Mouse (Mus musculus): Measurements from ENCODE around the gene Sgms1. TPM values are rescaled to one million over a fixed set of nuclear protein-coding genes. Genes with fewer than 3 reads are reported as not detected.

Gene Sgms1
- polyA plus RNA-seq, 1 experiment = 8.5 TPM

DNA sequence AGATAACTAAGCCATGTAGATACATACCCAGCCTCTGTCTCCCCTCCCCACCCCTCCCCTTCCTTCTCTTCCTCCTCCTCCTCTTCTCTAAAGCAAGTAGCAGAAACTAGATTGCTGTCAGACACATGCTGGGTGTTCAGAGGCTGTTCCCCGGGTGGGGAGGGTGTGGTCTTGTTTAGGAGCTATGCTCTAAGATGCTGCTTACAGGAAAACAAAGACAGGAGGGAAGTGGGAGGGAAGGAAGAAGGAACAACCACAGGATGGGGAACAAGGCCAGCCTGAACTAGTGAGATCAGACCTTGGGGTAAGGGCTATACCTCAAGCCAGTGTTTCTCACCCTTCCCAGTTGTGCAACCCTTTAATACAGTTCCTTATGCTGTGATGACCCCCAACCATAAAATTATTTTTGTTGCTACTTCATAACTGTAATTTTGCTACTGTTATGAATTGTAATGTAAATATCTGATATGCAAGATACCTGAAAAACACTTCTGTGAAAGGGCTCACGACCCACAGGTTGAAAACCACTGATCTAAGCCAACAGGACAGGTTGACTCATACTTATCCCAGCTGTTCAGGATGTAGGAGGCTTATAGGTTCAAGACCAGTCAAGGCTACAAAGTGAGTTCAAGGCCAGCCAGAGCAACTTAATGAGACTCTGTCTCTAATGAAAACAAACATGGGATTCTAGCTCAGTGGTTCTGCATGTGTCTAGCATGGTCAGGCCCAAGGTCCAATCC lies 61.3 kb downstream of the Sgms1 start:
- Histone ChIP-seq H3K36me3 (ENCODE audit: control insufficient read depth, insufficient read depth) (no peaks in the 10 kb centered on the region), H3K79me2 (ENCODE audit: control insufficient read depth, insufficient read depth) (no peaks in the 10 kb centered on the region), H3ac (ENCODE audit: control insufficient read depth, insufficient read length) (no peak overlapping the region), H3K4me3 (no peak overlapping the region), H3K27me3 (ENCODE audit: control insufficient read depth, insufficient read depth, insufficient read length) (no peaks in the 10 kb centered on the region), H3K4me2 (ENCODE audit: low read depth) (no peak overlapping the region)
- TF ChIP-seq SRF (IDR thresholded peaks at IDR 0.05; ENCODE audit: control insufficient read depth, insufficient read length, low read depth) (no peak), MYOD1 (IDR thresholded peaks at IDR 0.05; ENCODE audit: control insufficient read depth in 1 of 3, insufficient read length in 2 of 3, low read depth in 2 of 3) (no peak), CEBPB (IDR thresholded peaks at IDR 0.05; ENCODE audit: insufficient read depth, poor library complexity, severe bottlenecking) (no peak), E2F4 (IDR thresholded peaks at IDR 0.05; ENCODE audit: insufficient read depth) (no peak), MYOG (IDR thresholded peaks at IDR 0.05; ENCODE audit: control insufficient read depth in 1 of 3, insufficient read depth in 1 of 3, insufficient read length in 2 of 3, low read depth in 2 of 3) (no peak), POLR2AphosphoS2 (IDR thresholded peaks at IDR 0.05; ENCODE audit: insufficient read length, low read depth) (no peak), REST (IDR thresholded peaks at IDR 0.05; ENCODE audit: insufficient read depth, insufficient read length) (no peak), TCF12 (IDR thresholded peaks at IDR 0.05; ENCODE audit: insufficient read depth, poor library complexity, severe bottlenecking) (no peak), POLR2A (IDR thresholded peaks at IDR 0.05; ENCODE audit: insufficient read length, low read depth) (no peak), USF1 (IDR thresholded peaks at IDR 0.05; ENCODE audit: low read depth) (no peak), MAX (IDR thresholded peaks at IDR 0.05; ENCODE audit: low read depth) (no peak), TCF3 (IDR thresholded peaks at IDR 0.05; ENCODE audit: insufficient read length, low read depth) (no peak)

DNA sequence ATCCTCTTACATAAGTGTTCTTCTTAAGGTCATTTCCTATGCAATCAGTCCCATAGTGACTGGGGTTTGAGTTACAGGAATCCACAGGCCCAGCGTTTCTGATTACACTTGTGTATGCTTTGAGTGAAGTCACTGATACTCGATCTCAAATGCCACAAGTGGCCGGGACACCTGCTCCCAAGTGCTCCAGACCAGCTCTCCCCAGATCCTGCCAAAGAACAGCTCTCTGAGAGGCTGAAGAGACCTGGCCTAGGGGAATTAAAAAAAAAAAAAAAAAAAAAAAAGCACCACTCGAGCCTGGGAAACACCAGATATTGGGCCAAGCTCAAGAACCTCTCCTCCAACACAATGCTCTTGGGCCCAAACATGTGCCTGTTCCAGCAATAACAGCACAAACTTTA lies 62.9 kb downstream of the Sgms1 start:
- H3K36me3 ChIP-seq (ENCODE audit: control insufficient read depth, insufficient read depth) = no peaks in the 10 kb centered on the region
- TF ChIP-seq POLR2AphosphoS2 (IDR thresholded peaks at IDR 0.05; ENCODE audit: insufficient read length, low read depth) = no peak
- TF ChIP-seq MYOG (IDR thresholded peaks at IDR 0.05; ENCODE audit: control insufficient read depth in 1 of 3, insufficient read depth in 1 of 3, insufficient read length in 2 of 3, low read depth in 2 of 3) = peak in 2 of 3 experiments; percentile 37 to 81
- TF ChIP-seq USF1 (IDR thresholded peaks at IDR 0.05; ENCODE audit: low read depth) = no peak
- TF ChIP-seq CEBPB (IDR thresholded peaks at IDR 0.05; ENCODE audit: insufficient read depth, poor library complexity, severe bottlenecking) = no peak
- no peak for TF ChIP-seq REST (IDR thresholded peaks at IDR 0.05; ENCODE audit: insufficient read depth, insufficient read length)
- TF ChIP-seq MAX (IDR thresholded peaks at IDR 0.05; ENCODE audit: low read depth) = no peak
- TF ChIP-seq TCF3 (IDR thresholded peaks at IDR 0.05; ENCODE audit: insufficient read length, low read depth) = no peak
- peak in 2 of 3 experiments; percentile 76 to 79 for TF ChIP-seq MYOD1 (IDR thresholded peaks at IDR 0.05; ENCODE audit: control insufficient read depth in 1 of 3, insufficient read length in 2 of 3, low read depth in 2 of 3)
- TF ChIP-seq SRF (IDR thresholded peaks at IDR 0.05; ENCODE audit: control insufficient read depth, insufficient read length, low read depth) = no peak
- peak; percentile 77 for TF ChIP-seq TCF12 (IDR thresholded peaks at IDR 0.05; ENCODE audit: insufficient read depth, poor library complexity, severe bottlenecking)
- H3K4me3 ChIP-seq = no peak overlapping the region
- H3ac ChIP-seq (ENCODE audit: control insufficient read depth, insufficient read length) = no peak overlapping the region
- H3K27me3 ChIP-seq (ENCODE audit: control insufficient read depth, insufficient read depth, insufficient read length) = no peaks in the 10 kb centered on the region
- no peaks in the 10 kb centered on the region for H3K79me2 ChIP-seq (ENCODE audit: control insufficient read depth, insufficient read depth)
- H3K4me2 ChIP-seq (ENCODE audit: low read depth) = peak overlapping the region; percentile 55

DNA sequence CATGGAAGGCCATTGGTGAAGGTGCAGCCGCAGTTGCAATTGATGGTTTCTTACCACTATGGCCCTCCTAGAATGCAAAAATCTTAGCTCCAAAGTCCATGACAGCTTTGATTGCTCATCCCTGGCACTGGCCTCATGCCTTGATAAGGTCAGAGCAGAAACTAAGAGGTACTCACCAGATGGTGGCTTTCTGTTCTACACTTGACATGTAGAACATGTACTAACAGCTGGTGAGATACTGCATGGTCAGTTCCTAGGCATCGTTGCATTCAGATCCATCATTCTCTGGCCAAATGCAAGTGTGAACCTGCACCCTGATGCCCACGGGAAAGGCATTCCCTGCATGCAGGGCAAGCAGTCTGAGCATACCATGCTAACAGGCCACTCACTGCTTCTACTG lies 63.4 kb downstream of the Sgms1 start:
- no peaks in the 10 kb centered on the region for H3K79me2 ChIP-seq (ENCODE audit: control insufficient read depth, insufficient read depth)
- no peak overlapping the region for H3ac ChIP-seq (ENCODE audit: control insufficient read depth, insufficient read length)
- no peaks in the 10 kb centered on the region for H3K27me3 ChIP-seq (ENCODE audit: control insufficient read depth, insufficient read depth, insufficient read length)
- no peak overlapping the region for H3K4me3 ChIP-seq
- no peaks in the 10 kb centered on the region for H3K36me3 ChIP-seq (ENCODE audit: control insufficient read depth, insufficient read depth)
- TF ChIP-seq USF1 (IDR thresholded peaks at IDR 0.05; ENCODE audit: low read depth) (no peak), MYOD1 (IDR thresholded peaks at IDR 0.05; ENCODE audit: control insufficient read depth in 1 of 3, insufficient read length in 2 of 3, low read depth in 2 of 3) (peak; percentile 44 to 90 (median 70))
- peak overlapping the region; percentile 55 for H3K4me2 ChIP-seq (ENCODE audit: low read depth)

DNA sequence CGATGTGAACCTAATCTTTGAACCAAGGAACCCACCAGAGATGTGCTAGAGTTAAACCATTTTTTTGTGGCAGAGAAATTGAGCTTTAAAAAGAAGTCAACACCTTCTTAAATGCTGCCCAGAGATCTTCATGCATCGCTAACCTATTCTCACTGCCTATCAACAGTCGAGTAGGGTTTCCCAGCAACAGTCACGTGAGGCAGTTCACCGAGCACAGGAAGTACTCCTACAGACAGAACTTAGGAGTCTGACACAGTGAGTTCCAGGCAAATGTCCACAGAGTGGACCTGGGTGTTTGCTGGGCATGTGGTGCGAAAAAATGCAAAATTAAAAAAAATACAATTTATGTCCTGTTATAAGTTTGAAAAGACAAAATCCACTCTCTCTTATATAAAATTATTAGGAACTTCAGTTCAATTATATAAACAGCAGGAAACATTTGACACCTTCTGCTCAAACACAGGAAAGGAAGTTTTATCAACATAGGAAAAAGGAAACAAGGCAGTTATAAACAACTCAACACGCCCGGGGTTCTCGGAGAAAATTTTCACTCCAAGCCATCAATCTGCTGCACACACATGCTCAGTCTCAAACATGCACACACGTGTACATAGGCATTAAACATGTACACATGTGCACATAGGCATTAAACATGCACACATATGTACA lies 64.3 kb downstream of the Sgms1 start:
- H3K27me3 ChIP-seq (ENCODE audit: control insufficient read depth, insufficient read depth, insufficient read length) = no peaks in the 10 kb centered on the region
- no peaks in the 10 kb centered on the region for H3K79me2 ChIP-seq (ENCODE audit: control insufficient read depth, insufficient read depth)
- no peak for TF ChIP-seq MYOG (IDR thresholded peaks at IDR 0.05; ENCODE audit: control insufficient read depth in 1 of 3, insufficient read depth in 1 of 3, insufficient read length in 2 of 3, low read depth in 2 of 3)
- no peak for TF ChIP-seq TCF3 (IDR thresholded peaks at IDR 0.05; ENCODE audit: insufficient read length, low read depth)
- no peak for TF ChIP-seq E2F4 (IDR thresholded peaks at IDR 0.05; ENCODE audit: insufficient read depth)
- TF ChIP-seq CEBPB (IDR thresholded peaks at IDR 0.05; ENCODE audit: insufficient read depth, poor library complexity, severe bottlenecking) = no peak
- no peak for TF ChIP-seq POLR2AphosphoS2 (IDR thresholded peaks at IDR 0.05; ENCODE audit: insufficient read length, low read depth)
- no peak for TF ChIP-seq MAX (IDR thresholded peaks at IDR 0.05; ENCODE audit: low read depth)
- TF ChIP-seq TCF12 (IDR thresholded peaks at IDR 0.05; ENCODE audit: insufficient read depth, poor library complexity, severe bottlenecking) = no peak
- TF ChIP-seq POLR2A (IDR thresholded peaks at IDR 0.05; ENCODE audit: insufficient read length, low read depth) = no peak
- TF ChIP-seq MYOD1 (IDR thresholded peaks at IDR 0.05; ENCODE audit: control insufficient read depth in 1 of 3, insufficient read length in 2 of 3, low read depth in 2 of 3) = no peak
- no peak for TF ChIP-seq REST (IDR thresholded peaks at IDR 0.05; ENCODE audit: insufficient read depth, insufficient read length)
- no peak for TF ChIP-seq SRF (IDR thresholded peaks at IDR 0.05; ENCODE audit: control insufficient read depth, insufficient read length, low read depth)
- TF ChIP-seq USF1 (IDR thresholded peaks at IDR 0.05; ENCODE audit: low read depth) = no peak
- H3K36me3 ChIP-seq (ENCODE audit: control insufficient read depth, insufficient read depth) = no peaks in the 10 kb centered on the region
- H3K4me3 ChIP-seq = no peak overlapping the region
- no peak overlapping the region for H3ac ChIP-seq (ENCODE audit: control insufficient read depth, insufficient read length)
- H3K4me2 ChIP-seq (ENCODE audit: low read depth) = no peak overlapping the region

Measured in myocyte (in vitro differentiated cells).